Mouse (Mus musculus): ENCODE measurements around the gene Gm11937. TPM values are rescaled to one million over a fixed set of nuclear protein-coding genes. Genes with fewer than 3 reads are reported as not detected.
"Not testable (repeated sequence)": the region's sequence is repeated elsewhere in the genome, so short reads cannot be mapped to it uniquely, and the experiment has no call there.

Gene Gm11937
- not detected for total RNA-seq (2021)
- long read RNA-seq, experiment 1: 0 reads
- long read RNA-seq, experiment 2: 0 reads

DNA sequence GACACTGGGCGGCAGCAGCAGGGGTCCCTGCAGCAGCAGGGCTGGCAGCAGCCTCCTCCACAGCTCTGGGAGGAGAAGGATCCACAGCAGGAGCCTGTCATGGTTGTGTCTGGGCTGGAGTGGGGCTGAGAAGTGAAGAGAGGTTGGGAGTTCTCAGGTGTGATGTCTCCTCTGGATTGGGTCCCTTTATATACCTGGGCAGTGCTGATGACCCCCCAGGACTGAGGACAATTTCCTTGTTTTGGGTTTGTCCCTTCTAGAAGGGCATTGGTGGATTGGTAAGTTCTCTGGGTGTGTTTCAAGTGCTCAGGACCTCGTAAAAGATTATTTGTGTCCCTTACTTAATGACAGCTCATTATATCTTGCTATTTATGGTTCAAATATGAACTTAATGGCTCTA, at the start of gene Gm11937:
Gene Gm11937 (minus strand): TSS at position 101 of the 400 bp plus-strand sequence.
- DNase-seq (ENCODE audit: low spot score in 2 of 2): not testable (repeated sequence)

DNA sequence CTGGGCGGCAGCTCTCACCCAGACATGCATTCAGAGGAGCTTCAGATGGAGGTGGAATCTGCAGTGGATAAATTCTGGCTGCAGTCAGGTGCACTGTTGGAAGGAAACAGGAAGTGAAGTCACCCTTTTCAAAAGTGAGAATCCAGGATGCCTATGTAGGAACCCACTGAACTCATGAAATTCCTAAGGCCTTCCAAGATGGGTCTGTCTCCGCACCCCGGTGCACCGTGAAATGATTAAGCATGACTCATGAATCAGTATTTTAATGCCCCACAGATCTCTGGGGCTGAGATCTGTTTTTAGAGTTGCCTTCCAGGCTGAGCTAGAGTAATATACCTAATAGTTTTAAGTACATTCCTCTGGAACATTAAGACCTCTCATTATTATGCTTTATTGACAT, 49.3 kb upstream of the Gm11937 start:
- DNase-seq (ENCODE audit: low spot score in 2 of 2): no peak

DNA sequence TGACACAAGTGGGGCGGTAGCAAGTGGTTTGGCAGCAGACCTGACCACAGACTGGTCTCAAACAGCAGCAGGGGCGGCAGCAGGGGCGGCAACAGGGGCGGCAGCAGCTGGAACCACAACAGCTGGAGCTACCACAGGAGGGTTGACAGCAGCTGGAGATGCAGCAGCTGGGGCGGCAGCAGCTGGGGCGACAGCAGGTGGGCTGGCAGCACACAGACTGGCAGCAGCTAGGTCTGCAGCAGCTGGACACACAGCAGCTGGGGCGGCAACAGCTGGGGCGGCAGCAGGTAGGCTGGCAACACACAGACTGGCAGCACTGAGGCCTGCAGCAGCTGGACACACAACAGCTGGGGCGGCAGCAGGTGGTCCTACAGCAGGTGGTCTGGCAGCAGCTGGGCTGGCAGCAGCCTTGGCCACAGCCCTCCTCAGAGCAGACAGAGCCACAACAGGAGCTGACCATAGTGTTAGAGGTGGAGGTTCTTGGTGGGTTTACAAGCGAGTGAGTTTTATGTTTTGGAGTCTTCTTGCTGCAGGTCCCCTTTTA, 48.5 kb upstream of the Gm11937 start, which contains the start of gene Gm11563:
Gene Gm11563 (minus strand): TSS at position 494 of the 544 bp plus-strand sequence.
- not testable (repeated sequence) for DNase-seq (ENCODE audit: low spot score in 2 of 2)

DNA sequence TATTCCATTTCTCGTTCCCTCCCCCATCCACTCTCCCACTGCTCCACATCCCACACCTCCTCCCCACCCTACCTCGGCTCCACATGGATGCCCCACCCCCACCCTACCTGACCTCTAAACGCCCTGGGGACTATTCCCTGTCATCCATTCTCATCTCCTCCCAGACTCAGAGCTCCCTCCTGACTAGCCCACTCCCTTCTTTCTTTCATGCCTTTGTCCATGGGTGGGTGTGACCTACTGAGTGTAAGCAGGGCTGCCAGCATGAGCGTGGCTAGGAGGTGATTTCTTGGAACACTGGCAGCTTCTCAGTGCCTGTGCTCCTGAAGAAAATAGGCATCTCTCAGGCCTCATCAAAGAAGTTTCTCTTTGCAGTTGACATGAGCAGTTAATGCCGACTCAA, 47.1 kb upstream of the Gm11937 start:
- no peak for DNase-seq (ENCODE audit: low spot score in 2 of 2)

GRCm38 (mm10) chr11:99650136-99650535, 40.1 kb upstream of the Gm11937 start, which contains the start of gene Gm11555:
Gene Gm11555 (minus strand): TSS chr11:99650236.
- DNase-seq (ENCODE audit: low spot score in 2 of 2): no peak

DNA sequence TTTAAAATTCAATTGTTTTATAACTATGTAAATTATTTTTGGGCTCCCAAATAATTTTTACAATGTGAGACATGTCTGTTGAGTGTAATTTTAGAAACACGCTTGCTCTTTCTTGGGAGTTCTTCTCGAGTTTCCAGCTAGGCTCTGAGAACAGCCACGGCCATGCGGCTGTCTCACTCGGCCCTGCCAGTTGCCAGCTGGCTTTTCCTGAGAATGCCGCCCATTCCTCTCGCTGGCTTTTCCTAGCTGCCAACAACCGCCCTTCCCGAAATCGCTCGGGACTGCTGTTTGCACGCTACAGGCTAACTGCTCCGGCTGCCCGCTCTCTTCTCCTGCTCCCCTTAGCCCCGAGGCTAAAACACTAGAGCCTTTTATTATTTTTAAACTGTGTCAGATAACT, 36.5 kb upstream of the Gm11937 start:
- DNase-seq (ENCODE audit: low spot score in 2 of 2): peak; percentile 11 to 41

DNA sequence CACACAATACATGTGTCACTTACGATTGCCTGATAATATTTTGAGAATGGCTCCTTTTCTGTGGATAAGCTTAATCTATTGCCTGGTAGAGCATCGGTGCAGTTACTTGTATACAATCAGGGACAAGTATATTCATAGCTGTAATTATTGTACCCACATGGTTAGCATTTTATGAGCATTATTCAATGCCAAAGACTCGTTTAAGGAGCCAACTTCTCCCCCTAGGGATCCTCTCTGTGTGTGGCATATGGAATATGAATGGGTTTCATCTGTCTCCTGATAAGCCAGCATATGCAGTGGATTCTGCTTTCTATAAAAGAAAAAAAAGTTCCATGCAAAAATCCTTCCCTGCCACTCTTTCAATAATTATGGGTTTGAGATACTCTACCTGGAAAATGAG, 34.4 kb upstream of the Gm11937 start:
- DNase-seq (ENCODE audit: low spot score in 2 of 2): no peak

DNA sequence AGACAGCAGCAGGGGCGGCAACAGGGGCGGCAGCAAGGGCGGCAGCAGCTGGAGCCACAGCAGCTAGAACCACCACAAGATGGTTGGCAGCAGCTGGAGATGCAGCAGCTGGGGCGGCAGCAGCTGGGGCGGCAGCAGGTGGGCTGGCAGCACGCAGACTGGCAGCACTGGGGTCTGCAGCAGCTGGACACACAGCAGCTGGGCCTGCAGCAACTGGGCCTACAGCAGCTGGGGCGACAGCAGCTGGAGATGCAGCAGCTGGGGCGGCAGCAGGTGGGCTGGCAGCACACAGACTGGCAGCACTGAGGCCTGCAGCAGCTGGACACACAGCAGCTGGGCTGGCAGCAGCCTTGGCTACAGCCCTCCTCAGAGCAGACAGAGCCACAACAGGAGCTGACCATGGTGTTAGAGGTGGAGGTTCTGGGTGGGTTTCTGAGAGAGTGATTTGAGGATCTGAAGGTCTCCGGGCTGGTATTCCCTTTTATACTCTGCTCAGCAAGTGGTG, 33.7 kb upstream of the Gm11937 start, which contains the start of gene Krtap4-7:
Gene Krtap4-7 (minus strand): TSS at position 455 of the 505 bp plus-strand sequence.
- DNase-seq (ENCODE audit: low spot score in 2 of 2): not testable (repeated sequence)

GRCm38 (mm10) chr11:99640926-99641325, 30.9 kb upstream of the Gm11937 start:
- DNase-seq (ENCODE audit: low spot score in 2 of 2): no peak

- DNase-seq (ENCODE audit: low spot score in 2 of 2): no peak
Observed at GRCm38 (mm10) chr11:99637086-99637485, 27.1 kb upstream of the Gm11937 start.

DNA sequence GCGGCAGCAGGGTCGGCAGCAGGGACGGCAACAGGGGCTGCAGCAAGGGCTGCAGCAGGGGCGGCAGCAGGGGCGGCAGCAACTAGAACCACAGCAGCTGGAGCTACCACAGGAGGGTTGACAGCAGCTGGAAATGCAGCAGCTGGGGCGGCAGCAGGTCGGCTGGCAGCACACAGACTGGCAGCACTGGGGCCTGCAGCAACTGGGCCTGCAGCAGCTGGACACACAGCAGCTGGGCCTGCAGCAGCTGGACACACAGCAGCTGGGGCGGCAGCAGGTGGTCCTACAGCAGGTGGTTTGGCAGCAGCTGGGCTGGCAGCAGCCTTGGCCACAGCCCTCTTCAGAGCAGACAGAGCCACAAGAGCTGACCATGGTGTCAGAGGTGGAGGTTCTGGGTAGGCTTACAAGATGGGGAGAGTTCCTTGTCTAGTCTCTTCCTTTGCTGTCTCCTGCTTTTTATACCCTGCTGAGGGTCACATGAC, 24.7 kb upstream of the Gm11937 start, which contains the start of gene Krtap4-2:
Gene Krtap4-2 (minus strand): TSS at position 432 of the 482 bp plus-strand sequence.
- no peak for DNase-seq (ENCODE audit: low spot score in 2 of 2)

DNA sequence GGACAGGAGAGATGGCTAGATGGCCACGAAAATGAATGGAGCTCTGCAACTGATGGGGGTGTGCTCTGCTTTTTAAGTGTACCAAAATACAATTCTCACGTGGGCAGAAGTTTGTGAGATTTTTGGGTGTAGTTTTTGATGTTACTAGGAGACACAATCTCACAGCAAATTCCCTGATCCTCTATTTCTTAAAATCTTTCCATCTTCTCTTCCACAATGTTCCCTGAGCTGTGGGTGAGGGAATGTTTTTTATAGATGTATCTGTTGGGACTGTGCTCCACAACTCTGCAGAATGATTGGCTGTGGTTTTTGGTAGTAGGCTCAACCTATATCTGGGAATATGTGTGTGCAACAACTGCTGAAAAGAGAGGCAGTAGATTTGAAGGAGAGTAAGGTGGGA, 23.3 kb upstream of the Gm11937 start:
- peak in 1 of 2 experiments; percentile 29 for DNase-seq (ENCODE audit: low spot score in 2 of 2)

- no peak for DNase-seq (ENCODE audit: low spot score in 2 of 2)
Observed at GRCm38 (mm10) chr11:99630890-99631289, 20.9 kb upstream of the Gm11937 start.

DNA sequence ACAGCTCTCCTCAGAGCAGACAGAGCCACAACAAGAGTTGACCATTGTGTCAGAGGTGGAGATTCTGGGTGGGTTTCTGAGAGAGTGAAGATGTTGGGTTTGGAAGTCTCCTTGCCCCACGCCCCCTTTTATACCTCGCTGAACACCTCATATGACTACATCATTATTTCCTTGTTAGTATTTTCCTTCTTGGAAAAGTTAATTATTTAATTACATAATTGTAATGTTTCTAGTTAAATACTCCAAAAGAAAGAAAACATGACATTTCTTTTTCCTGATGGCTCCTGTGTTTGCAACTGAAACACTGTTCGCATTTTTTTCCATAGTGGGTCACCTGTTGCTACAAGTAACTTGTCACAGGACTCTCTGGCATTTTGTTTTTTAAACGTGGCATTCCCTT, 18.1 kb upstream of the Gm11937 start, which contains the start of gene Krtap4-1:
Gene Krtap4-1 (minus strand): TSS at position 101 of the 400 bp plus-strand sequence.
- no peak for DNase-seq (ENCODE audit: low spot score in 2 of 2)

GRCm38 (mm10) chr11:99620335-99620734, 10.3 kb upstream of the Gm11937 start, which contains the start of gene Gm11562:
Gene Gm11562 (minus strand): TSS chr11:99620435.
- no peak for DNase-seq (ENCODE audit: low spot score in 2 of 2)

DNA sequence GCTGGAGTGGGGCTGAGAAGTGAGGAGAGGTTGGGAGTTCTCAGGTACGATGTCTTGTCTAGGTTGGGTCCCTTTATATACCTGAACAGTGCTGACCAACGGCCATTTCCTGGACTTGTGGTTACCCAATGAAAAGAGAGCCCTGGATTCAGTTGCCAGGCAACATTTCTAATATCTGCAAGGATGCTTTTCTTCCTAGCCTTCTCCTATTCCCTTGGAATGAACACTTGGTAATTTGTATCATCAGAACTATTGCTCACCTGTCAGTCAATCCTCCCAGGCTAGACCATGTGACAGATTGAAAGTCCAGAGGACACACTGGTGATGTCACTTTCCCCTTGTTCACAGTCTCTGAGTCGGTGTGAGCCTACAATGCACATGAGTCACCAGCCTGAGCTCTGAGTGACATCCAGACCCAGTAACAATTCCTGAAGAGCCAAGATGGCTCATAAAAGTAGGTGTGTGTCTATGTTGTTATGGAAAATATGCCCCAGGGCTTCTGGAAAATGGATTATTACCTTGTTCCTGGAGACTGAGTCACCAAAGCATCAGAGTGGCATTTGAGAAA, 4.9 kb upstream of the Gm11937 start, which contains the start of gene Krtap2-4:
Gene Krtap2-4 (minus strand): TSS at position 51 of the 568 bp plus-strand sequence.
- DNase-seq (ENCODE audit: low spot score in 2 of 2): no peak

- DNase-seq (ENCODE audit: low spot score in 2 of 2): peak; percentile 25 to 46
Observed at GRCm38 (mm10) chr11:99609126-99609525, 863 bp downstream of the Gm11937 start.

DNA sequence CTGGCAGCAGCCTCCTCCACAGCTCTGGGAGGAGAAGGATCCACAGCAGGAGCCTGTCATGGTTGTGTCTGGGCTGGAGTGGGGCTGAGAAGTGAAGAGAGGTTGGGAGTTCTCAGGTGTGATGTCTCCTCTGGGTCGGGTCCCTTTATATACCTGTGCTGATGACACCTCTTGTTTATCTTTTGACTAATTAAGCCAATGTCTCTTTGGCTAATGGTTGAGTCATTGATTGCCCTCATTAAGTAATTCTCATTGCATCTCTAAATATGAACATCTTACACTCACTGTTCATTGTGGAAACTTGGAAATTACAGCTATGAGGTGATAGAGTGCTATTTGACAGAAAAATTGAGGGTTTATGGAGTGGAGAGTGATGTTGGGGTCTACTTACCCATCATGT, 6.8 kb downstream of the Gm11937 start, which contains the start of gene Gm11938:
Gene Gm11938 (minus strand): TSS at position 101 of the 400 bp plus-strand sequence.
- DNase-seq (ENCODE audit: low spot score in 2 of 2): not testable (repeated sequence)

DNA sequence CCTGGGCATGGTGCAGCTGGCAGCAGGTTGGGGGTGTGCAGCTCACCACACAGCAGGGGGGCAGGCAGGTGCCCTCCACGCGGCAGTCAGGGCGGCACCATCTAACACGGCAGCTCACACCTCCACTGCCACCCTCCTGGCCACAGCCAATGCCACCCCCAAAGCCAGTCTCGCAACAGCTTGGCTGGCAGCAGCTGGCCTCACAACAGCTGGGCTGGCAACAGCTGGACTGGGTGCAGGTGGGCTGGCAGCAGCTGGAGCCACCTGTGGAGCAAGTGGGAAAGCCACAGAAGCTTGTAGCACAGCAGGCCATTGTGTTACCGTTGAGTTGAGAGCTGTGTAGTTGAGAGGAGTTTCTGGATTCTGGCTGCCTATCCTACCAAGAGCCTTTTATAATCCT, 12.2 kb downstream of the Gm11937 start, which contains the start of gene Krtap9-3:
Gene Krtap9-3 (minus strand): TSS at position 364 of the 400 bp plus-strand sequence.
- not testable (repeated sequence) for DNase-seq (ENCODE audit: low spot score in 2 of 2)

DNA sequence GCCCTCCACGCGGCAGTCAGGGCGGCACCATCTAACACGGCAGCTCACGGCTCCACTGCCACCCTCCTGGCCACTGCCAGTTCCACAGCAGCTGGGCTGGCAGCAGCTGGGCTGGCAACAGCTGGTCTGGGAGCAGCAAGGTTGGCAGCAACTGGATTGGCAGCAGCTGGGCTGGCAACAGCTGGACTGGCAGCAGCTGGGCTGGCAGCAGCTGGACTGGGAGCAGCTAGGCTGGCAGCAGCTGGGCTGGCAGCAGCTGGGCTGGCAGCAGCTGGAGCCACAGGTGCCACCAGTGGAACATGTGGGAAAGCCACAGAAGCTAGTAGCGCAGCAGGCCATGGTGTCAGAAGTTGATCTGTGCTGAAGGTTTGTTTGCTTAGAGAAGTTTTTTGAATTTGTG, 19.0 kb downstream of the Gm11937 start, which contains the start of gene Krtap1-3:
Gene Krtap1-3 (minus strand): TSS at position 359 of the 400 bp plus-strand sequence.
- no peak for DNase-seq (ENCODE audit: low spot score in 2 of 2)

- DNase-seq (ENCODE audit: low spot score in 2 of 2): peak; percentile 14 to 32
Observed at GRCm38 (mm10) chr11:99585096-99585495, 24.9 kb downstream of the Gm11937 start.
